Mouse (Mus musculus): ENCODE measurements at regions not wholly inside any gene's neighbourhood (a gene's known extent, or its start where the extent isn't known, plus 50 kb on each side); places are given as distances from the start of the nearest gene placed in this dataset.
A peak's percentile ranks its signal among the peaks of the same experiment; 100 is the strongest.

- Histone ChIP-seq H3K4me2 (replicated peaks) (no peak overlapping the region), H3K4me3 (no peak overlapping the region), H3K27me3 (no peaks in the 10 kb centered on the region), H3K27ac (replicated peaks) (no peak overlapping the region), H3K9ac (replicated peaks) (no peak overlapping the region), H3K4me1 (no peaks in the 10 kb centered on the region), H3K36me3 (no peaks in the 10 kb centered on the region), H3K9me3 (no peaks in the 10 kb centered on the region)
- 94% methylated on average over 9 of the region's 9 CpGs for WGBS
- no peak for ATAC-seq (replicated peaks)
These were observed 56.3 kb upstream of the Cul3 start for GRCm38 (mm10) chr1:80396560-80396959.

- H3K27ac ChIP-seq (replicated peaks), result no peak overlapping the region
- WGBS, result 77% methylated on average over 1 of the region's 1 CpGs
- H3K4me3 ChIP-seq, result no peak overlapping the region
- no peak overlapping the region for H3K9ac ChIP-seq (replicated peaks)
- no peaks in the 10 kb centered on the region for H3K9me3 ChIP-seq
- H3K4me1 ChIP-seq, result no peaks in the 10 kb centered on the region
- no peak for ATAC-seq (replicated peaks)
- H3K27me3 ChIP-seq, result no peaks in the 10 kb centered on the region
- H3K4me2 ChIP-seq (replicated peaks), result no peak overlapping the region
- no peaks in the 10 kb centered on the region for H3K36me3 ChIP-seq
These were observed 51.1 kb upstream of the Cul3 start for GRCm38 (mm10) chr1:80391406-80391805.

GRCm38 (mm10) chr1:80390366-80390765, 50.1 kb upstream of the Cul3 start:
- Histone ChIP-seq H3K27me3 (no peaks in the 10 kb centered on the region), H3K27ac (replicated peaks) (peak overlapping the region; percentile 52; the same call in 1 of the 2 replicates), H3K9me3 (no peaks in the 10 kb centered on the region), H3K4me1 (no peaks in the 10 kb centered on the region), H3K36me3 (no peaks in the 10 kb centered on the region), H3K9ac (replicated peaks) (no peak overlapping the region), H3K4me2 (replicated peaks) (no peak overlapping the region), H3K4me3 (no peak overlapping the region)
- peak; percentile 61; the same call in 1 of the 2 replicates for ATAC-seq (replicated peaks)
- 61% methylated on average over 3 of the region's 3 CpGs for WGBS
